Mouse (Mus musculus) neural tube, embryonic 14.5 days (tissue): ENCODE results near the gene Zfp36l1. TPM values are rescaled to one million over a fixed set of nuclear protein-coding genes. Genes with fewer than 3 reads are reported as not detected.

Experiments used
- ATAC-seq: fragments of 200-750 bp; cut with Nextera tagmentation; 2 replicates; pipeline ENCODE4 v1.8.0; 2017; ENCODE audit warnings: low read depth, mild to moderate bottlenecking, moderate TSS enrichment, moderate library complexity
- H3K27ac ChIP-seq: fragments of 300-500 bp; sonication (generic); 2 replicates; pipeline ENCODE4 v1.5.1; 2014; ENCODE audit warnings: low read depth, mild to moderate bottlenecking, control low read depth, low read length, moderate library complexity, mixed read lengths
- H3K27me3 ChIP-seq: fragments of 300-500 bp; sonication (generic); 2 replicates; pipeline ENCODE4 v1.6.1; 2014; ENCODE audit warnings: low read length; ENCODE audit not compliant: control insufficient read depth, insufficient read depth
- H3K36me3 ChIP-seq: fragments of 300-500 bp; sonication (generic); 2 replicates; pipeline ENCODE4 v1.6.1; 2014; ENCODE audit warnings: low read length, mixed read lengths; ENCODE audit not compliant: control insufficient read depth, insufficient read depth
- H3K4me1 ChIP-seq: fragments of 300-500 bp; sonication (generic); 2 replicates; pipeline ENCODE4 v1.6.1; 2014; ENCODE audit warnings: low read length; ENCODE audit not compliant: control insufficient read depth, insufficient read depth
- H3K4me2 ChIP-seq: fragments of 300-500 bp; sonication (generic); 2 replicates; pipeline ENCODE4 v1.6.1; 2014; ENCODE audit warnings: mild to moderate bottlenecking, low read depth, low read length, control low read depth
- H3K4me3 ChIP-seq: fragments of 300-500 bp; sonication (generic); 2 replicates; pipeline ENCODE4 v1.5.1; 2014; ENCODE audit warnings: low read depth, low read length, control low read depth, mixed read lengths
- H3K9ac ChIP-seq: fragments of 300-500 bp; sonication (generic); replicated peaks from 2 replicates; pipeline ENCODE4 v1.6.1; 2014; ENCODE audit warnings: low read depth, mild to moderate bottlenecking, control low read depth, low read length, mixed read lengths
- H3K9me3 ChIP-seq: fragments of 300-500 bp; sonication (generic); 2 replicates; pipeline ENCODE4 v1.6.1; 2016; ENCODE audit warnings: low read length; ENCODE audit not compliant: control insufficient read depth
- WGBS: fragments of 180-500 bp; shearing (Covaris S2); extraction: QIAGEN DNeasy Blood & Tissue Kit; methylation state at CpG from one replicate; pipeline ENCODE4 v1.1.7; 2014; 5-methylcytosine and 5-hydroxymethylcytosine counted together
- polyA plus RNA-seq: library from polyadenylated mRNA; unstranded; fragments of >200 nt; fragmentation: Nextera tagmentation; extraction: Ambion mirVana; gene quantifications from 2 replicates; pipeline ENCODE4 v1.2.1, GENCODE M21; 2014

Zfp36l1 gene
- polyA plus RNA-seq, 1 experiment from 2014 or later = 26.6 TPM

GRCm38 (mm10) chr12:80069040-80069439 is 43.8 kb downstream of the Zfp36l1 start:
- no peak overlapping the region for H3K4me3 ChIP-seq
- no peak overlapping the region for H3K27ac ChIP-seq
- H3K9me3 ChIP-seq = no peaks in the 10 kb centered on the region
- no peak overlapping the region for H3K9ac ChIP-seq
- 89% methylated on average over 3 of the region's 3 CpGs for WGBS
- H3K27me3 ChIP-seq = no peaks in the 10 kb centered on the region
- peaks cover 3% of the 10 kb centered on the region; the same call in 1 of the 2 replicates for H3K4me1 ChIP-seq
- H3K36me3 ChIP-seq = no peaks in the 10 kb centered on the region
- ATAC-seq = no peak
- no peak overlapping the region for H3K4me2 ChIP-seq

- Histone ChIP-seq H3K27me3 (no peaks in the 10 kb centered on the region), H3K4me1 (peaks cover 8% of the 10 kb centered on the region; the same call in 1 of the 2 replicates), H3K9ac (no peak overlapping the region), H3K9me3 (no peaks in the 10 kb centered on the region), H3K4me2 (no peak overlapping the region), H3K4me3 (no peak overlapping the region), H3K36me3 (no peaks in the 10 kb centered on the region), H3K27ac (no peak overlapping the region)
- no peak for ATAC-seq
- 87% methylated on average over 7 of the region's 7 CpGs for WGBS
Observed at GRCm38 (mm10) chr12:80068016-80068415, 44.8 kb downstream of the Zfp36l1 start.

GRCm38 (mm10) chr12:80065049-80065448 is 47.8 kb downstream of the Zfp36l1 start:
- WGBS = 56% methylated on average over 8 of the region's 8 CpGs
- Histone ChIP-seq H3K4me2 (no peak overlapping the region), H3K4me1 (peaks cover 15% of the 10 kb centered on the region), H3K27ac (no peak overlapping the region), H3K4me3 (no peak overlapping the region), H3K36me3 (no peaks in the 10 kb centered on the region), H3K9ac (no peak overlapping the region), H3K27me3 (no peaks in the 10 kb centered on the region), H3K9me3 (no peaks in the 10 kb centered on the region)
- ATAC-seq = no peak

GRCm38 (mm10) chr12:80064306-80064705 is 48.5 kb downstream of the Zfp36l1 start:
- Histone ChIP-seq H3K9ac (no peak overlapping the region), H3K4me3 (no peak overlapping the region), H3K27ac (no peak overlapping the region; the same call in 1 of the 2 replicates), H3K4me2 (no peak overlapping the region), H3K9me3 (no peaks in the 10 kb centered on the region), H3K4me1 (peaks cover 15% of the 10 kb centered on the region), H3K36me3 (no peaks in the 10 kb centered on the region), H3K27me3 (no peaks in the 10 kb centered on the region)
- 32% methylated on average over 4 of the region's 4 CpGs for WGBS
- no peak for ATAC-seq

GRCm38 (mm10) chr12:80063402-80064150 is 49.2 kb downstream of the Zfp36l1 start:
- no peak overlapping the region for H3K4me2 ChIP-seq
- no peak overlapping the region for H3K4me3 ChIP-seq
- H3K27me3 ChIP-seq = no peaks in the 10 kb centered on the region
- peaks cover 15% of the 10 kb centered on the region for H3K4me1 ChIP-seq
- no peak for ATAC-seq
- H3K27ac ChIP-seq = peak overlapping the region; percentile 49; the same call in 1 of the 2 replicates
- H3K36me3 ChIP-seq = no peaks in the 10 kb centered on the region
- H3K9ac ChIP-seq = no peak overlapping the region
- no peaks in the 10 kb centered on the region for H3K9me3 ChIP-seq
- WGBS = 15% methylated on average over 7 of the region's 7 CpGs

GRCm38 (mm10) chr12:80062410-80063401 is 50.1 kb downstream of the Zfp36l1 start:
- Histone ChIP-seq H3K9ac (no peak overlapping the region), H3K4me3 (no peak overlapping the region), H3K36me3 (no peaks in the 10 kb centered on the region), H3K4me1 (peaks cover 15% of the 10 kb centered on the region), H3K27ac (peak overlapping the region; percentile 74), H3K27me3 (no peaks in the 10 kb centered on the region), H3K9me3 (no peaks in the 10 kb centered on the region), H3K4me2 (no peak overlapping the region)
- peak; percentile 93 for ATAC-seq
- under 1% methylated on average over 6 of the region's 6 CpGs for WGBS

GRCm38 (mm10) chr12:80061810-80062209 is 51.0 kb downstream of the Zfp36l1 start:
- Histone ChIP-seq H3K4me2 (no peak overlapping the region), H3K27me3 (no peaks in the 10 kb centered on the region), H3K9ac (no peak overlapping the region), H3K36me3 (no peaks in the 10 kb centered on the region), H3K27ac (peak overlapping the region; percentile 74), H3K9me3 (no peaks in the 10 kb centered on the region), H3K4me1 (peaks cover 15% of the 10 kb centered on the region), H3K4me3 (no peak overlapping the region)
- 7% methylated on average over 5 of the region's 5 CpGs for WGBS
- no peak; the same call in 1 of the 2 replicates for ATAC-seq

GRCm38 (mm10) chr12:80060809-80061208 is 52.0 kb downstream of the Zfp36l1 start:
- H3K4me2 ChIP-seq = no peak overlapping the region
- WGBS = 41% methylated on average over 1 of the region's 1 CpGs
- no peaks in the 10 kb centered on the region for H3K27me3 ChIP-seq
- no peaks in the 10 kb centered on the region for H3K36me3 ChIP-seq
- H3K9me3 ChIP-seq = no peaks in the 10 kb centered on the region
- no peak overlapping the region for H3K4me3 ChIP-seq
- H3K27ac ChIP-seq = no peak overlapping the region
- peaks cover 15% of the 10 kb centered on the region for H3K4me1 ChIP-seq
- no peak overlapping the region for H3K9ac ChIP-seq
- ATAC-seq = no peak

- Histone ChIP-seq H3K27me3 (no peaks in the 10 kb centered on the region), H3K4me2 (no peak overlapping the region), H3K9me3 (no peaks in the 10 kb centered on the region), H3K9ac (no peak overlapping the region), H3K36me3 (no peaks in the 10 kb centered on the region), H3K4me3 (no peak overlapping the region), H3K4me1 (peaks cover 15% of the 10 kb centered on the region), H3K27ac (no peak overlapping the region)
- ATAC-seq = no peak
- 47% methylated on average over 9 of the region's 9 CpGs for WGBS
Observed at GRCm38 (mm10) chr12:80060338-80060737, 52.5 kb downstream of the Zfp36l1 start.
